In the genomic region with DNA sequence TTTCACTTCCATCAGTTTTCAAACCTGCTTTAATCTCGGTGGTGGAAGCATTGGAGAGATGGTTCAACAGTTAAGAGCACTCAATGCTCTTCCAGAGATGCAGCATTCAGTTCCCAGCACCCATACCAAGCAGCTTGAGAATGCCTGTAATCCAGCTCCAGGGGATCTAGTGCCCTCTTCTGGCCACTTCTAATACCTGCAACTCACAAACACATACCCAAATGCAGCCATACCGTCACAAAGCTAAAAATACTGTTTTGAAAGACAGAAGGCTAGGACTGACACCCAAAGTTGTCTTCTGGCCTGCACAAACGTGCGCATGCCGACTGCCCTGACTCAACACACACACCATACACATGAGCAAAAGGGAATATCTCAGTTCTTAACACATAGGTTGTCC, we compare ENCODE assay signal across 19 mouse cellular contexts.
DNase-seq lines count a peak whose midpoint lies in the region; ATAC-seq and TF ChIP-seq lines count a peak whose summit lies in the region.
"Had no signal": no experiment of that assay in that cellular context is flagged by ENCODE, and none has a peak within 500 bp of the region (broad histone marks: within the 10 kb centered on the region; RNA-seq: fewer than 3 reads in every experiment).

No protein-coding gene starts in this region.

- 97% methylated on average over 5 of the region's 5 CpGs for WGBS in cerebellum, adult 2 months
- 97% methylated on average over 5 of the region's 5 CpGs for WGBS in kidney, postnatal 0 days

- no peak for TF ChIP-seq POLR2A in cerebellum, adult 2 months (IDR thresholded peaks at IDR 0.05; ENCODE audit: borderline replicate concordance, insufficient read depth, low read length)
- TF ChIP-seq POLR2A in brain, embryonic 14.5 days (IDR thresholded peaks at IDR 0.05; ENCODE audit: borderline replicate concordance, extremely low read depth, insufficient read depth, insufficient read length, poor library complexity, severe bottlenecking) = no peak

- ATAC-seq in kidney, postnatal 0 days (replicated peaks; ENCODE audit: low FRiP score, low read depth) = no peak
- ATAC-seq: forebrain, embryonic 14.5 days; liver, embryonic 12.5 days had no signal

- no peak overlapping the region for H3K9ac ChIP-seq in kidney, postnatal 0 days (ENCODE audit: low read depth, low read length)
- H3K9ac ChIP-seq: heart, embryonic 13.5 days; liver, embryonic 12.5 days; neural tube, embryonic 12.5 days; stomach, embryonic 15.5 days had no signal

- peaks cover 18% of the 10 kb centered on the region; the same call in 1 of the 2 replicates for H3K4me1 ChIP-seq in cerebellum, adult 2 months (ENCODE audit: control insufficient read depth, insufficient read depth, low read length)
- no peaks in the 10 kb centered on the region for H3K4me1 ChIP-seq in kidney, postnatal 0 days (replicated peaks; ENCODE audit: insufficient read depth, low read length)
- no peaks in the 10 kb centered on the region for H3K4me1 ChIP-seq in E14TG2a.4 (replicated peaks; ENCODE audit: low read depth, low read length)
- H3K4me1 ChIP-seq: heart, embryonic 13.5 days; liver, embryonic 12.5 days; neural tube, embryonic 12.5 days; stomach, embryonic 15.5 days had no signal

- peak; percentile 19; the same call in 1 of the 2 replicates for TF ChIP-seq CTCF in cerebellum, adult 2 months (IDR thresholded peaks at IDR 0.05; ENCODE audit: borderline replicate concordance, insufficient read depth, low read depth, low read length)
- peak; percentile 38 for TF ChIP-seq CTCF in kidney, postnatal 0 days (IDR thresholded peaks at IDR 0.05; ENCODE audit: low read depth)
- peak; percentile 45 for TF ChIP-seq CTCF in E14TG2a.4 (conservative IDR thresholded peaks at IDR 0.05; ENCODE audit: low read length)
- peak; percentile 4; the same call in 1 of the 2 replicates for TF ChIP-seq CTCF in brain, embryonic 14.5 days (IDR thresholded peaks at IDR 0.05; ENCODE audit: borderline replicate concordance, extremely low read depth, insufficient read depth, insufficient read length)

- peak in 1 of 2 experiments; percentile 6 for DNase-seq in cerebellum, adult 2 months
- no peak for DNase-seq in cerebellum, adult 18-20 months
- DNase-seq in kidney, postnatal 0 days (ENCODE audit: low spot score) = no peak
- DNase-seq in kidney, postnatal 10 days = no peak
- DNase-seq in brain, embryonic 14.5 days (ENCODE audit: low read depth) = no peak
- no peak for DNase-seq in gastrocnemius, postnatal 4 days (ENCODE audit: low spot score in 2 of 2)
- no peak for DNase-seq in right cerebral cortex, postnatal 14 days
- DNase-seq: adrenal gland, postnatal 25 days; cerebellum, adult 9-11 months; gastrocnemius, postnatal 36 days; heart, postnatal 36 days; lung, postnatal 10 days; spleen, adult 18-20 months had no signal

- H3K4me2 ChIP-seq in kidney, postnatal 0 days (ENCODE audit: low read length) = no peak overlapping the region
- H3K4me2 ChIP-seq: heart, embryonic 13.5 days; liver, embryonic 12.5 days; neural tube, embryonic 12.5 days; stomach, embryonic 15.5 days had no signal

- no peaks in the 10 kb centered on the region for H3K27me3 ChIP-seq in cerebellum, adult 2 months (ENCODE audit: control insufficient read depth, insufficient read depth, low read length)
- no peaks in the 10 kb centered on the region for H3K27me3 ChIP-seq in kidney, postnatal 0 days (ENCODE audit: insufficient read depth, low read length)
- no peaks in the 10 kb centered on the region for H3K27me3 ChIP-seq in E14TG2a.4 (ENCODE audit: insufficient read depth, low read length)
- H3K27me3 ChIP-seq: heart, embryonic 13.5 days; liver, embryonic 12.5 days; neural tube, embryonic 12.5 days; stomach, embryonic 15.5 days had no signal

- no peak overlapping the region for H3K4me3 ChIP-seq in cerebellum, adult 2 months (replicated peaks; ENCODE audit: insufficient read depth, low read depth, low read length)
- no peak overlapping the region for H3K4me3 ChIP-seq in kidney, postnatal 0 days (replicated peaks; ENCODE audit: low read depth, low read length)
- H3K4me3 ChIP-seq in E14TG2a.4 (replicated peaks; ENCODE audit: low read length) = no peak overlapping the region
- H3K4me3 ChIP-seq: heart, embryonic 13.5 days; liver, embryonic 12.5 days; neural tube, embryonic 12.5 days; stomach, embryonic 15.5 days had no signal

- H3K27ac ChIP-seq in cerebellum, adult 2 months (ENCODE audit: insufficient read depth, low read length) = no peak overlapping the region
- H3K27ac ChIP-seq in kidney, postnatal 0 days = no peak overlapping the region
- H3K27ac ChIP-seq: heart, embryonic 13.5 days; liver, embryonic 12.5 days; neural tube, embryonic 12.5 days; stomach, embryonic 15.5 days had no signal

- H3K36me3 ChIP-seq in kidney, postnatal 0 days (ENCODE audit: insufficient read depth, low read length) = no peaks in the 10 kb centered on the region
- no peaks in the 10 kb centered on the region for H3K36me3 ChIP-seq in E14TG2a.4 (ENCODE audit: insufficient read depth, low read length)
- H3K36me3 ChIP-seq: heart, embryonic 13.5 days; liver, embryonic 12.5 days; neural tube, embryonic 12.5 days; stomach, embryonic 15.5 days had no signal

- no peaks in the 10 kb centered on the region for H3K9me3 ChIP-seq in kidney, postnatal 0 days (replicated peaks; ENCODE audit: low read length)
- no peaks in the 10 kb centered on the region for H3K9me3 ChIP-seq in E14TG2a.4 (ENCODE audit: low read length)
- H3K9me3 ChIP-seq: heart, embryonic 13.5 days; neural tube, embryonic 12.5 days; stomach, embryonic 15.5 days had no signal
